Mouse (Mus musculus) embryonic facial prominence, embryonic 13.5 days (tissue): ENCODE measurements around the gene Nrp1. TPM values are rescaled to one million over a fixed set of nuclear protein-coding genes. Genes with fewer than 3 reads are reported as not detected.
A peak's percentile ranks its signal among the peaks of the same experiment; 100 is the strongest.

Experiments
- ATAC-seq: fragments of 200-750 bp; cut with Nextera tagmentation; 2 replicates; pipeline ENCODE4 v1.8.0; 2017; ENCODE audit warnings: low read depth; ENCODE audit not compliant: insufficient number of reproducible peaks, insufficient read depth, low FRiP score, low TSS enrichment
- H3K27ac ChIP-seq: fragments of 300-500 bp; sonication (generic); 2 replicates; pipeline ENCODE4 v1.5.1; 2015; ENCODE audit warnings: moderate library complexity, mild to moderate bottlenecking, inconsistent platforms
- H3K27me3 ChIP-seq: fragments of 300-500 bp; sonication (generic); 2 replicates; pipeline ENCODE4 v1.6.1; 2015; ENCODE audit warnings: mild to moderate bottlenecking, inconsistent platforms
- H3K36me3 ChIP-seq: fragments of 300-500 bp; sonication (generic); 2 replicates; pipeline ENCODE4 v1.6.1; 2015; ENCODE audit warnings: mild to moderate bottlenecking, inconsistent platforms
- H3K4me1 ChIP-seq: fragments of 300-500 bp; sonication (generic); 2 replicates; pipeline ENCODE4 v1.6.1; 2015; ENCODE audit warnings: inconsistent platforms
- H3K4me2 ChIP-seq: fragments of 300-500 bp; sonication (generic); 2 replicates; pipeline ENCODE4 v1.6.1; 2015; ENCODE audit warnings: moderate library complexity, mild to moderate bottlenecking, inconsistent platforms
- H3K4me3 ChIP-seq: fragments of 300-500 bp; sonication (generic); 2 replicates; pipeline ENCODE4 v1.5.1; 2015; ENCODE audit warnings: mild to moderate bottlenecking, inconsistent platforms
- H3K9ac ChIP-seq: fragments of 300-500 bp; sonication (generic); 2 replicates; pipeline ENCODE4 v1.6.1; 2015; ENCODE audit warnings: mild to moderate bottlenecking, inconsistent platforms
- H3K9me3 ChIP-seq: fragments of 300-500 bp; sonication (generic); 2 replicates; pipeline ENCODE4 v1.6.1; 2016; ENCODE audit warnings: inconsistent platforms
- WGBS: fragments of 180-500 bp; shearing (Covaris S2); methylation state at CpG from one replicate; pipeline ENCODE4 v1.1.7; 2015; ENCODE audit warnings: mixed read lengths; 5-methylcytosine and 5-hydroxymethylcytosine counted together
- microRNA counts: library from miRNA; unstranded; fragments of <30 nt; microRNA quantifications from one replicate; lab custom pipeline; 2016
- microRNA-seq: library from miRNA; unstranded; fragments of <30 nt; microRNA quantifications from one replicate; pipeline ENCODE4, GENCODE M21; 2016
- polyA plus RNA-seq: library from polyadenylated mRNA; unstranded; fragments of >200 nt; fragmentation: Nextera tagmentation; extraction: Ambion mirVana; gene quantifications from 2 replicates; pipeline ENCODE4 v1.2.1, GENCODE M21; 2015

Gene Nrp1
- polyA plus RNA-seq, 1 experiment from 2014 or later = 86.3 TPM

DNA sequence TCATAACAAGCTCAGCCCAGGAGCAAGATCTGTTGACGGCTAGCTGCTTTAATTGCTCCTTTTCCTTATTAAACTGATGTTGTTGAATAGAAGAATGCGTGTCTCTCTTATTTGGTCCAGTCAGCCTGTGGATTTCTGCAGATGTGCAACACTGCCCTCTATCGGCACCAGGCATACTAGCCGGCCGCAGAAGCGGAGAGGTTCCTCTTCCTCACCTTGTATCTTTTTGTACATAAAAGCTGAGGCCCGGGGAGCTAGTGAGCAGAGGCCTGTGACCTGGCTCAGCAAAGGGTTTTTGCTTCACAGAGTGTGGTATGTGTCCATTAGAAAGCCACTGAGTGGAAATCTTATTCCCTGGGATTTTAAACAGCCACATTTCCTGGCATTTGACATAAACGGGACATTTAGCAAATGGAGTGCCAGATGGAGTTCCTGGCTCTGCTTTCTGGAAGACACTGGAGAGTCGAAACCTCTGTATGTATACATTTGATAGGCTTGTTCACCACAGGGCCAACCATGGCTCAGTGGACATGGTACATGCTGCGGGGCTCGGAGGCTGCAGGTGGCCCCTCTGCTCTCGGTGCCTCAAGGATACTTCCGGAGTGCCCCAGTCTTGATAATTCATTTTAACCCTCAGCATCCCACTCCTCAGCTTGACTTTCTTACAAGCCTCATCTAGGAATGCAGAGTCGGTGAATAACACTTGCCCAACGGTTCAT is 193.2 kb downstream of the Nrp1 start:
- no peaks in the 10 kb centered on the region for H3K4me1 ChIP-seq
- no peak overlapping the region for H3K4me3 ChIP-seq
- ATAC-seq = no peak
- no peaks in the 10 kb centered on the region for H3K9me3 ChIP-seq
- no peaks in the 10 kb centered on the region for H3K27me3 ChIP-seq
- no peak overlapping the region for H3K9ac ChIP-seq
- H3K27ac ChIP-seq = no peak overlapping the region
- WGBS = 49% methylated on average over 15 of the region's 15 CpGs
- H3K4me2 ChIP-seq = no peak overlapping the region
- H3K36me3 ChIP-seq = no peaks in the 10 kb centered on the region

MicroRNA genes within 50 kb of the gene (microRNA counts, 519-probe panel; counts per million panel counts)
- microRNA mmu-miR-1903 (lab: Ali Mortazavi, UCI) = 236 counts per million, percentile 44 among the panel's probes with 10 or more counts

Small RNAs within 50 kb of the gene (microRNA-seq; reads per million reads assigned to microRNA genes)
- not detected for gene Mir1903
